Mouse (Mus musculus): ENCODE results near the gene N4bp2. TPM values are rescaled to one million over a fixed set of nuclear protein-coding genes. Genes with fewer than 3 reads are reported as not detected.
A peak's percentile ranks its signal among the peaks of the same experiment; 100 is the strongest.

Gene N4bp2
- total and polyA plus RNA-seq, 3 experiments = 2.4 to 11.1 (median 11.1) TPM

DNA sequence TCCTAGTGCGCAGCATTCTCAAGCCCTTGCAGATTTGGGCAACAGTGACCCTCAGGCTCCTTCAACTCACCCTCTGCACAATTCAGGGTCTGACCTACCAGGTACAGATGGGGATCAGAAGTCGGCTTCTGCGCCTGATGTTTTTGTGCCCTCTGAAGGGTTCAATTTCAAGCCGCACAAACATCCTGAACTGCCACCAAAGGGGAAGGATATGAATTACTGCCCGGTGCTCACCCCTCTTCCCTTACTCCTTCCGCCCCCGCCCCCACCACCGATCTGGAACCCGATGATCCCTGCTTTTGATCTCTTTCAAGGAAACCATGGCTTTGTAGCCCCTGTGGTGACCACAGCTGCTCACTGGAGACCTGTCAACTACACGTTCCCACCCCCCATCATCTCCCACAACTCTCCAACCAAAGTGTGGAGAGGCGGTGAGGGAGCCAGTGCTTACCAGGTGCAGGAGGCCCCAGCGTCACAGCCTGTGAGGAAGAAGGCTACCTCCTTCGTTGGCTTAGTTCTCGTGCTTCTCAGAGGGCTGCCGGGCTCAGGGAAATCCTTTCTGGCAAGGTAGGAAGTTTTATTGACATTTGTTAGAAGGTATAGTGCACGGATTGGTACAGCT lies 27.4 kb downstream of the N4bp2 start:
- Histone ChIP-seq H3K79me2 (replicated peaks; ENCODE audit: control insufficient read depth, insufficient read depth, low read length) (no peaks in the 10 kb centered on the region), H3K9ac (ENCODE audit: low read depth, low read length) (no peak overlapping the region), H3K36me3 (ENCODE audit: control insufficient read depth, insufficient read depth, low read length) (no peaks in the 10 kb centered on the region), H3K4me1 (ENCODE audit: control insufficient read depth, insufficient read depth, low read length) (no peaks in the 10 kb centered on the region), H3K27ac (no peak overlapping the region), H3K27me3 (ENCODE audit: control insufficient read depth, insufficient read depth, low read length) (no peaks in the 10 kb centered on the region), H3K4me3 (no peak overlapping the region)
- DNase-seq = no peak
- intact Hi-C loops (cut with DNase I) = no loop called here
- TF ChIP-seq POLR2A (IDR thresholded peaks at IDR 0.05; ENCODE audit: insufficient read depth, low read depth, low read length) = no peak
- TF ChIP-seq CTCF (IDR thresholded peaks at IDR 0.05) = no peak
- TF ChIP-seq EP300 (IDR thresholded peaks at IDR 0.05; ENCODE audit: insufficient read depth, low read depth, low read length) = no peak
- 77% methylated on average over 16 of the region's 16 CpGs for WGBS

DNA sequence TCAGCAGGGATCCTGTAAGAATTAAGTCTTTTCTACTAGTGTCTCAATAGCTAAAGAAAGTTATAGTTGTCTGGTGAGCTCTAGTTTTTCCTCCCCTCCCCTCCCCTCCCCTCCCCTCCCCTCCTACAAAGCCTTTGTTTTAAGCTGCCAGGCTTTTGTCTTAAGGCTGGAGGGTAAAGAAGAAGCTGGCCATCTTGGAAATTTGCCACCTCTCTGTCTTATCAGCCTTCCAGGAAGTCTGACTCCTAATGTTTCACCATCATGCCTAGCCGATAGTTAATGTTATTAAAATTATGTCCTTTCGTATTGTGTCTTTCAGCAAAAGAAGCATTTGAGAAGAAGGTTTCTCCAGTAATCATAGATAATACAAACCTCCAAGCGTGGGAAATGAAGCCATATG lies 30.9 kb downstream of the N4bp2 start:
- Histone ChIP-seq H3K27ac (no peak overlapping the region), H3K4me1 (ENCODE audit: control insufficient read depth, insufficient read depth, low read length) (no peaks in the 10 kb centered on the region), H3K27me3 (ENCODE audit: control insufficient read depth, insufficient read depth, low read length) (no peaks in the 10 kb centered on the region), H3K79me2 (replicated peaks; ENCODE audit: control insufficient read depth, insufficient read depth, low read length) (no peaks in the 10 kb centered on the region), H3K4me3 (no peak overlapping the region), H3K9ac (ENCODE audit: low read depth, low read length) (no peak overlapping the region), H3K36me3 (ENCODE audit: control insufficient read depth, insufficient read depth, low read length) (no peaks in the 10 kb centered on the region; the same call in 1 of the 2 replicates)
- DNase-seq = no peak
- WGBS = 61% methylated on average over 3 of the region's 3 CpGs
- TF ChIP-seq POLR2A (IDR thresholded peaks at IDR 0.05; ENCODE audit: insufficient read depth, low read depth, low read length) = no peak
- no peak for TF ChIP-seq EP300 (IDR thresholded peaks at IDR 0.05; ENCODE audit: insufficient read depth, low read depth, low read length)
- no peak for TF ChIP-seq CTCF (IDR thresholded peaks at IDR 0.05)
- intact Hi-C loops (cut with DNase I) = no loop called here

DNA sequence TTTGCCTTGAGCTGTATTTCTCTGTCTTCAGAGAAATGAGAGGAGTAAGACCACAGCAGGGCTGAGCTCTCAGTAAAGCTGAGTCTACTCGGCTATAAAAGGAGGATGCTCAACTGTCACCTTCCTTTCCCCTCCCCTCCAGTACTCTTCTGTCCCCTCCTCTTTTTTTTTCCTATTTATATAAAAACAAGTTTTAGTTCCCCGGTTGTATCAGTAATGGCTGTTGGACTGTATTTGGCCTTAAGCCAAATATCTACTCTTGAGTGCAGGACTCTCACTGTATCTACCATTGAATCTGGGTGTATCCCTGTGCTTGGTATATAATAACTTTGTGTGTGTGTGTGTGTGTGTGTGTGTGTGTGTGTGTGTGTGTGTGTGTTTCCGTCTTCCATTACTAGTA lies 31.4 kb downstream of the N4bp2 start:
- Histone ChIP-seq H3K4me3 (no peak overlapping the region), H3K36me3 (ENCODE audit: control insufficient read depth, insufficient read depth, low read length) (no peaks in the 10 kb centered on the region; the same call in 1 of the 2 replicates), H3K9ac (ENCODE audit: low read depth, low read length) (no peak overlapping the region), H3K4me1 (ENCODE audit: control insufficient read depth, insufficient read depth, low read length) (no peaks in the 10 kb centered on the region), H3K27ac (no peak overlapping the region), H3K79me2 (replicated peaks; ENCODE audit: control insufficient read depth, insufficient read depth, low read length) (no peaks in the 10 kb centered on the region), H3K27me3 (ENCODE audit: control insufficient read depth, insufficient read depth, low read length) (no peaks in the 10 kb centered on the region)
- TF ChIP-seq CTCF (IDR thresholded peaks at IDR 0.05) (no peak), EP300 (IDR thresholded peaks at IDR 0.05; ENCODE audit: insufficient read depth, low read depth, low read length) (no peak), POLR2A (IDR thresholded peaks at IDR 0.05; ENCODE audit: insufficient read depth, low read depth, low read length) (no peak)
- WGBS = 73% methylated on average over 3 of the region's 3 CpGs
- intact Hi-C loops (cut with DNase I) = no loop called here
- DNase-seq = no peak

DNA sequence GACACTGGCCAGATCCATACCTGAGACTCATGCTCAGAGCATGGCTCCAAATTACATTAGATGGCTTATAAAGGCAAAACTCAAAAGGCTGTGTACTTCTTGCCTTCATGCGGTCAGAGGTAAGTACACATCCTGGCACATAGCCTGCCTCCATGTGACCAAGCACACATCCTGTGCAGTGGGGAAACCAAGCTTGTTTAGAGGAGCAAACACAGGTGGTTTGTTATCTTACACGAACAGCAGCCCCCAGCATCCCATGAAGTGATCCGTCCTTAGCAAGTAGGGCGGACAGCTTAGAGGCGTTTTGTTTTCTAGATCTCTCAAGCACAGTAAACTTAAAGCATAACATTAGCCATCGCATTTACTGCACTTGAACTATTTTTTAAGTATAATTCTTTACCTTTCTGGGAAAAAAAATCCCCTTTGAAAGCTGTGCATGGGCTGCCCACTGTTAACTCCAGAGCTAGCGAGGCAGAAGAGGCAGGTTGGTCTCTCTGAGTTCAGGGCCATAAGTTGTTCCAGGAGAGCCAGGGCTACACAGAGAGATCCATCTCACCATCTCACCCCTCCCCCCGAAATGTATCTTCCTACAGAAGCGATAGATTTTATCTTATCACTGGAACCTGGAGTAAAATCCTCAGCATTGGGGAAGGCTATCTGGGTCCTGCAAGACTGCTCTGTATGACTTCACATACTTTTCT lies 32.1 kb downstream of the N4bp2 start:
- H3K9ac ChIP-seq (ENCODE audit: low read depth, low read length) = no peak overlapping the region
- no peaks in the 10 kb centered on the region for H3K4me1 ChIP-seq (ENCODE audit: control insufficient read depth, insufficient read depth, low read length)
- H3K36me3 ChIP-seq (ENCODE audit: control insufficient read depth, insufficient read depth, low read length) = no peaks in the 10 kb centered on the region; the same call in 1 of the 2 replicates
- no peaks in the 10 kb centered on the region for H3K27me3 ChIP-seq (ENCODE audit: control insufficient read depth, insufficient read depth, low read length)
- TF ChIP-seq CTCF (IDR thresholded peaks at IDR 0.05) (no peak), EP300 (IDR thresholded peaks at IDR 0.05; ENCODE audit: insufficient read depth, low read depth, low read length) (no peak), POLR2A (IDR thresholded peaks at IDR 0.05; ENCODE audit: insufficient read depth, low read depth, low read length) (no peak)
- intact Hi-C loops (cut with DNase I) = no loop called here
- no peak for DNase-seq
- 95% methylated on average over 9 of the region's 9 CpGs for WGBS
- no peak overlapping the region for H3K4me3 ChIP-seq
- no peaks in the 10 kb centered on the region for H3K79me2 ChIP-seq (replicated peaks; ENCODE audit: control insufficient read depth, insufficient read depth, low read length)
- H3K27ac ChIP-seq = no peak overlapping the region

DNA sequence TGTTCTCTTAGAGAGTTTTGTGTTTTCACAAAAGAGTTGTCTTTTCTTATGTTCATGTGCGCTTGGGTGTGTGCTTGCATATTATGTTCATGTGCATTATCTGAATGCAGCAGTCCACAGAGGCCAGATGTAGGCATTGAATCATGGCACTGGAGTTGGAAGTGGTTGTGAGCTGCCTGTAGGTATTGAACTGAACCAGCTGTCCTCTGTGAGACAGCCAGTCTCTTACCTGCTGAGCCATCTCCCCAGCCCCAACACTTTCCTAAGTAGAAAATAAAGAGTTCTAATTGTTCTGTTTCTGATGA lies 32.6 kb downstream of the N4bp2 start:
- Histone ChIP-seq H3K4me3 (no peak overlapping the region), H3K9ac (ENCODE audit: low read depth, low read length) (no peak overlapping the region), H3K36me3 (ENCODE audit: control insufficient read depth, insufficient read depth, low read length) (no peaks in the 10 kb centered on the region; the same call in 1 of the 2 replicates), H3K79me2 (replicated peaks; ENCODE audit: control insufficient read depth, insufficient read depth, low read length) (no peaks in the 10 kb centered on the region), H3K27ac (no peak overlapping the region), H3K4me1 (ENCODE audit: control insufficient read depth, insufficient read depth, low read length) (no peaks in the 10 kb centered on the region), H3K27me3 (ENCODE audit: control insufficient read depth, insufficient read depth, low read length) (no peaks in the 10 kb centered on the region)
- WGBS = 91% methylated on average over 1 of the region's 1 CpGs
- DNase-seq = no peak
- TF ChIP-seq POLR2A (IDR thresholded peaks at IDR 0.05; ENCODE audit: insufficient read depth, low read depth, low read length) (no peak), EP300 (IDR thresholded peaks at IDR 0.05; ENCODE audit: insufficient read depth, low read depth, low read length) (no peak), CTCF (IDR thresholded peaks at IDR 0.05) (no peak)
- intact Hi-C loops (cut with DNase I) = no loop called here

DNA sequence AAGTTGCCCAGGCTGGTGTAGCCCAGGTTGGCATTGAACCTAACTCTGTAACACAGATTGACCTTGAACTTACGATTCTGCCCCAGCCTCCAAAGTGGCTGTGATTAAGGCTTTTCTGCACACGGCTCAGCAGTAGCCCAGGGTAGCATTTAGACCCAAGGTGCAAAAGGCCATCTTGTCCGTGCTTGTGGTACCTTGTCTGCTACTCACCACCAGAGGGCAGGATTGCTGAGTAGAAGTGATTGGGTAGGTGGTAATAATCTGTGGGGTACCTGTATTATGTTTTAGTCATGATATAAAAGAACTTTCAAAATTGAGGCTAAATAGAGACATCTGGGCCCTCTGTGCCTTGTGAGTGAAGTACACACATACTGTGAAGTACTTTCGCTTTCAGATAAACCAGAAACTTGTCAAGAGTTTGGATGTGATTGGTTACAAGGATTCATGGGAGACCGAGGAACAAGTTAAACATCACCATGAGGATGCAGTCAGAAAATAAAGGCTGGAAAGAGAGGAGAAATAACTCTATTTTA lies 60.3 kb downstream of the N4bp2 start:
- TF ChIP-seq POLR2A (IDR thresholded peaks at IDR 0.05; ENCODE audit: insufficient read depth, low read depth, low read length) = no peak
- peak; percentile 76 for TF ChIP-seq CTCF (IDR thresholded peaks at IDR 0.05)
- no peaks in the 10 kb centered on the region for H3K4me1 ChIP-seq (ENCODE audit: control insufficient read depth, insufficient read depth, low read length)
- intact Hi-C loops (cut with DNase I) = loop anchor here (1.0 kb wide), 1 partner anchor 115 kb away; no protein-coding TSS in a partner anchor
- no peak overlapping the region for H3K9ac ChIP-seq (ENCODE audit: low read depth, low read length)
- H3K4me3 ChIP-seq = no peak overlapping the region
- 80% methylated on average over 5 of the region's 5 CpGs for WGBS
- no peaks in the 10 kb centered on the region for H3K27me3 ChIP-seq (ENCODE audit: control insufficient read depth, insufficient read depth, low read length)
- no peak overlapping the region for H3K27ac ChIP-seq
- DNase-seq = peak in 1 of 2 experiments; percentile 16
- no peaks in the 10 kb centered on the region; the same call in 1 of the 2 replicates for H3K36me3 ChIP-seq (ENCODE audit: control insufficient read depth, insufficient read depth, low read length)
- H3K79me2 ChIP-seq (replicated peaks; ENCODE audit: control insufficient read depth, insufficient read depth, low read length) = no peaks in the 10 kb centered on the region
